Mouse (Mus musculus) retina, adult 2 months (tissue): ENCODE measurements around the gene Foxn3.
"Not testable (repeated sequence)": the region's sequence is repeated elsewhere in the genome, so short reads cannot be mapped to it uniquely, and the experiment has no call there.

ENCODE experiments used
- DNase-seq: peaks from one replicate; pipeline ENCODE4 v3.0.0-alpha.2; 2012; ENCODE audit warnings: low read depth, low spot score

Foxn3 gene

DNA sequence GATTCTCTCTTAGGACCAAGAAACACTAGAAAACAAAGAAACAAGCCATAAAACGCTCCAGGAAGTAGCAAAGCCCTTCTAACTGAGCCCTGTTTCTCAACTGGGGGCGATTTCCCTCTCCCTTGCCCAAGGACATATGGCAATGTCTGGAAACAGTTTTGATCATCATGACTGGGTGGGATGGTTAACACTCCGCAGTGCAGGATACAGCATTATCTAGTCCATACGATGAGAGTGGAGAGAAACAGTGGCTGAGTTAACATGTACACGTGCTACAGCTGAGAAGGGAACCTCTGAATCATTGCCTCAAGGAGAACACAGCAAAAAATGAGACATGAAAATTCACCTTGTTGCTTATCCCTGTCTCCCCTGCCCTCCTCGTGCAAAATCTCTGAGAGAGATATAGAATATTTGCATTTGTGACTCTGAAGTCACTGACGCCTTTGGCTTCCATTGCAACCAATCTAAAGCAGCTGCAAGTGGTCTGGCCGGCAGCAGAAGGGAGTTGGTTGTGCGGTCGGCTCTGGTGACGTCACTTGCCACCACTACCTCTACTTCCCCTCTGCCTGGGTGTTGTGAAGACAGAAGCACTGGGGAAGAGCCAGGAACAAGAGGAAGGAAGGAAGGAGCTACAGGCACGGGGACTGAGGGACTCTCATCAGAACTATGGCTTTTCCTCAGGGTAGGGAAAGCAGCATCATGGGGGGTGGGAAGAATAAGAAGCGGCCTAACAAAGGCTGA is 338.3 kb downstream of the Foxn3 start:
- DNase-seq = no peak

DNA sequence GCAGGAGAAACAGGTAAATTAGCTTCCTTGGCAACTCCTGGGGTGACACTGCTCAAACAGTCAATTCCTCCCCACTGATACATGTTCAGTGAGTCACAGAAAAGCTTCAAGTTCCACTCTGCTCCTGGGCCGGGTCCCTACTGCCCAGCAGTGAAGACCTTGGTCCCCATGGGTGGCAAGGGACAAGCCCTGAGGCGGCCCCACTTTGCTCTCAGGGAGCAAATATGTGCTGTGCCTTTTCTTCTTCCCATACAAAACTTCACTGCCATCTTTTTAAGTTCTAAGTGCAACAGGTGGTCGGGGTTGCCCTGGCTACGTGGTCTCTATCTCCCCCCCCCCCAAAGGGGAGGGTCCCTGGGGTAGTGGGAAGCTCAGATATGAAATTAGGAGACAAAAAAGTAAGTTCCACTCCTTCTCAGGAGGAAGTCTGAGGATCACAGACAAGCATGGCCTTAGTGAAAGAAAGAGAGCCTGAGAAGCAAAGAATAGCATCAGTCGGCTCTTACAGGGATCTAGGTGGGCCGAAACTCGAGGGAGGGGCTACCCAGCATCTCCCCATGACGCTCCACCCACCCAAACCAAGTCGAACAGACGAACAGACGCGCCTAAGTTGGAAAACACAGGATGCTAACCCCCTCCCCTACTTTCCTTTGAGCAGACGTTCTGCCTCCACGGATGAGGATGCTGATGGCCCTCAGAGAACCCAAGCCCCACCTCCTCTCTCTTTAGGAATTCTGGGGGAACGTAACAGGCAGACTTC is 342.1 kb downstream of the Foxn3 start:
- no peak for DNase-seq

DNA sequence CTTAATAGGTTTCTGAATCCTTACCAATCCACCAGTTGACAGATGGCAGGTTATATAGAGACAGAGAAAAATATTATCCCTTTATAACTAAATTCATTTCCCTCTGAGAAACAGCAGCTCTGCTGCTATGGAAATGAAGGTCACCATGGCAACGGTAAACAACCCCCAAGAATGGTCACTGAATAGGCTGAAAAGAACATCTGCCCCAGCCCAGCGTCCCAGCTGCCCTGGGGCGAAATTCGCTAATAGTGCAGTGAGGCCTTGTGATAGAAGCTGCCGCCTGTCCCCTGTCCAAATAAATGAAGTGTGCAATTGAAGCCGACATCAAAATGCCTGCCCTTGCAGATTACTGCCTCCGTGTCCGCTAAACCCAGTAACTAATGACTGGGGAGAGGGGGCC is 343.0 kb downstream of the Foxn3 start:
- peak; percentile 58 for DNase-seq

DNA sequence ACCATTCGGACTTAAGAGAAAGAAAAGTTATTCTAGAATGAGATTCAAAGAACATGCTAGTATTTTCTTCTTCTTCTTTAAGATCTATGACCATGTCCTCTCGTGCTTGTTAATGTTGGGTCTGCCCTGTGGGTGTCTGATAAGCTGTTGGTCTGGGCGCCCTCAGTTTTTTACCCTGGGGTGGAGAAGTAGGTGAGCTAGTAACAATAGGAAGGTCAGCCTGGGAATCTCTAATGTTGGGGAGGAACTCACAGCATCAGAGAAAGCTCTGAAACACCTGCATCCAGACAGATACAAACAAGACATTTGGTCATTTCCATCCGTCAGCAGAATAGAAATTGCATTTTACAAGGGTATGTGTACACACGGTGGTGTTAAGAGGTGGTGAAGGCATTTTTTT is 343.6 kb downstream of the Foxn3 start:
- DNase-seq = no peak

DNA sequence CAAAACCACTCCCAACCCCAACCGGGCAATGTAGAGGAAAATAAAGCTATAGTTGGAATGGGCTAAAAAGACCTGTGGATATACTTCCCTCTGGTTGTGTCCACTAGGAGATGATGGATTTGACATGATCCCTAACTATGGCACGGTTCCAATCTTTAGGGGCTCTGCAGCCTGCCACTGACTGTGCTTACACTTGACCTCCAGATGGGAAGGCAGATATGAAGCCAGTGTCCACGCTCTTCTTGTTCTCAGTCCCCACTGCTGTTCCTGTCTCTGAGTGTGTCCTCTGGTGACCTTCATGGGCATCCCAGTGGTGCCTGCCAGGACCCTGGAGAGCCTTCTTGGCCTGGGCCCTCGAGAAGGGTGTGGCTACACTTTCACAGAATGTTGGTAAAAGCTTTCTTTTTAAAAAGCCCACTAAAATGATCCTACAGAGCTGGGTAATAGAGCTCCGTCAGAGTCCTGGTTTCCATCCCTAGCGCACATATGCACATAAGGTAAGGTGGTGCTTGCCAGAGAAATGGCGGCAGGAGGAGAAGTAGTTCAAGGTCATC is 346.2 kb downstream of the Foxn3 start:
- no peak for DNase-seq

DNA sequence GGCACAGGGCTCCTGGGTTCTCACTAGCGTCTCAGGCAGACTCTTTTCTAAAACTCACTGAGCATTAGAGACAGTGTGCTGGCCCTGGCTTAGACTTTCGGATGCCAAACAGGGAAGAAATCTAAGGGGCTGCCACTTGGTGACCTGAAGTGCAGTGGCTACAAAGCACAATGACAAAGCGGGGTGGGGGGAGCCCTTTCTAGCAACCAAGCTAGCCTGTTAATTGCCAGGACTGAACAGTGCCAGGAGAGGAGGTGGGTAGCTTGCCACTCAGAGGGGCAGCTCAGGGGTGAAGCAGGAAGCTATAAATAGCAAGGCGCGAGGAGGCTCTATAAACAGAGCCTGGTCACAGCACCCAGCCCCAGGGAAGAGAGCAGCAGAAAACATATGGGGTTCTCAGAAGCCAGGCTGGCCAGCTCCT is 347.0 kb downstream of the Foxn3 start:
- DNase-seq = no peak

DNA sequence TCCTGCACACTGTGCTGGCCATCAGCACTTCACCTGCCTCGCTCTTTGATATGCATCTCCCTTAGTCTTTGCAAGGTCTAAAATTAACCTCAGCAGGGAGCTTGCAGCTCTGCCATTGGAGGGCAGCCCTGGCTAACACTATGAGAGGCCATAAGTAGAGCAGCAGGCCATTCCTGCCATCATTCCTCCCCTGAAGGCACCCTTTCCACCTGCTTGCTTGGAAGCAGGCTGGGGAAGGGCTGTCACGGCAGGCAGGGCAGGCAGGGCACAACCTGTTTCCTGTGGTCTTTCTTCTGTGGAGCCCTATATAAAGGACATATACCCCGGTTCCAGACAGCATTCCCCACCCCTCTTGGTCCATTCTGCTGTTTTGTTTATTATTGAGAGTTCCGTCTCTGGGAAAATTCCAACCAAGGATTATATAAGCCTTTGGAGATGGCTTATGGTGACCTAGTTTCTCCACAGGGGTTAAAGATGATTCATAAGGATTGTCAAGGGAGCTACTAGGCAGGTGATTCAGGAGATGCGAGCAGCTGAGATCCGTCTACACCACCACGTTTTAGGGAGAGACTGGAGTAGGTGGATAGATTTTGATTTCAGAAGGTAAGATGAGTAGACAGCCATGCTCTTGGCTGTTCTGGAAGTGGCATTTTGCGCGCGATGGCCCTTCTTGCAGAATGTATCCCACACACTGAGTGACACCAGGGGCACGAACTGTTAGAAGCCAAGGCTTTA is 347.7 kb downstream of the Foxn3 start:
- peak; percentile 26 for DNase-seq

DNA sequence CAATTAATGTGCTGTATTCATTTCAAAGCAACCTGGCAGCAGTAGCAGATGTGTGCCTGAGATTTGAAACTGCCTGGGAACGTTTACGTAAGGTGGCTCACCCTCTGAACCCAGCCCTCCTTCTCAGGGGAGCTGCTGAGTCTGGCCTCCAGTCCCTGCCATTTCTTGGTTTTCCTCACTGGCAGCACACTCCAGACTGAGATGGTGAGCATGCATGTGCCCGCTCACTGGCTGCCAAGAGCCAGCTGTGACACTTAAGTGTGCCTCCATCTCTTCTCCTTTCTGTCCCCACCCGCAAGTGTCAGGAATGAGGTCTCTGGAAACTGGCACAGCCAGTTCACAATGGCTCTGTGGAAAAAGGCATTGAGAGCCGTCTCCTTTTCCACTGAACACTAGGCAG is 349.3 kb downstream of the Foxn3 start:
- no peak for DNase-seq

DNA sequence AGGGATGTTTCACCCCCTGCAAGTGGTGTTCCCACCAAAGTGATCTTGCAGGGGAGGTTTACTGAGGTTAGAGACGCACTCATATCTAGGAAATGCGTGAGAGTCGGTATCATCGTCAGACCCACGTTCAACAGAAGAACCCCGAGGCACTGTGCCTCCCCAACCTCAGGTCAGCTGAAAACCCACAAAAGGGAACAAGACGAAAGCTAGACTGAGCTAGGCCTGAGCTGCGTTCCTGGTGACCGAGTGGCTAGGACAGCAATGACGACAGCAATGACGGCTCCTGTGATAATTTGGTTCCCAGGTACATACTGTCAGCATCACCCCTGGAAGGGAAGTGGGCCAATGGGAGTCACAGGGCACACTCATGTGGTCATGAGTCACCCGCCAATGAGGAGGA is 350.2 kb downstream of the Foxn3 start:
- DNase-seq = no peak

DNA sequence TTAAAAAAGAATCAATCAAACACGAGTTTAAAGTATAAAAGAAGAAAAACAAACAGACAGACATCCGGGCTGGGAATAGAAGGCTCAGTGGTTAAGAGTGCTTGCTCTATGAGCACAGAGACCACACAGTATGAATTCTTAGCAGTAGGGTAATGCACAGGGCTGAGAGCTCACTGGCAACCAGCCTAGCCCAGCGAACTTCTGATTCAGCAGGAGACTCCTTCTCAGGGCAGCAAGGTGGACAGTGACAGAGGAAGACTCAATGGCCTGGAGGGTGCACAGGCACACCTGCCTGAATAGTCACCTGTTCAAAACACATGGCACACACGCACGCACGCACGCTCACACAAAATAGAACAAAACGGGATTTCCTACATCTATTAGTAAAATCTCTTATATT is 353.6 kb downstream of the Foxn3 start:
- no peak for DNase-seq

DNA sequence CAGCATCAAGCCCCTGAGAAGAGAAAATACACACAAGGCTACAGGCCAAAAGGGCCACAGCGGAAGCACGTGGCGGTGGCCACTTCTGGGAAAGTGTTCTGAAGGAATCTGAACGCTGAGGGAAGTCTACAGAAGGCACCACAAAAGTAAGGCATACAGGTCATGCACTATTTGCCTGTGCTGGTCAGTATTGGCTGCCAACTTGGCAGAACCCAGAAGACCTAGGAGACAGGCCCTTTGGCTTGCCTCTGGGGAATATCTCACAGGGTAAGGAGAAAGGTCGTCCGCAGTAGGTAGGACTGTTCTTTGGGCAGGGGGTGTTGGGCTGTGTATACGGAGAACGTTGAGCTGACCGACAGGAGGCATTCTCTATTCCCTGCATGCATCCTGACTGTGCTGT is 355.1 kb downstream of the Foxn3 start:
- no peak for DNase-seq

DNA sequence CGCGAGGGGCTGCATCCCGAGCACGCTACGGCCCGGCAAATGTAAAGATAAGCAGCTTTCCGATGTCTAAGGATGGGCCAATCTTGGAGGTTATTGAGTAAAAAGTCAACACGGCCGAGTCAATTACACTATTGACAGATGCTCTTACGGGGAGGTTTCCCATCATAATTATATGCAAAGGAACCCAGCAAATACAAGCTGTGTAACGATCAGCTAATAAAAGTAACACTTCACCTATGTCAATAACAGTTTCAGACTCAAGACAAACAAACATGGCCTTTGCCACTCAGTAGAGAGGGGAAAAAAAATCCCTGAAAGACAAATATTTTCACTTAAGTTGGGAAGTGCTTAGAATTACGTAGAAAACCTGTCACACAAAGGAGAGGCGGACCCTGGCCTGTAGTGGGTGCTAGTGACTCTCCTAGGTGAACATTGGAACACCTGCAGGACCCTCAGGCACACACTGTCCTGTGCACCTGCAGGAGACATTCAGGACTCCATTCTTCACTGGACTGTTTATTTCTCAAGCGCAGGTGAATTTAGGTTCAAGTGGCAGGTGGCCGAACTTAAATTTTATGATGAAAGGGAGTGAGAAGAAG is 356.3 kb downstream of the Foxn3 start:
- no peak for DNase-seq

DNA sequence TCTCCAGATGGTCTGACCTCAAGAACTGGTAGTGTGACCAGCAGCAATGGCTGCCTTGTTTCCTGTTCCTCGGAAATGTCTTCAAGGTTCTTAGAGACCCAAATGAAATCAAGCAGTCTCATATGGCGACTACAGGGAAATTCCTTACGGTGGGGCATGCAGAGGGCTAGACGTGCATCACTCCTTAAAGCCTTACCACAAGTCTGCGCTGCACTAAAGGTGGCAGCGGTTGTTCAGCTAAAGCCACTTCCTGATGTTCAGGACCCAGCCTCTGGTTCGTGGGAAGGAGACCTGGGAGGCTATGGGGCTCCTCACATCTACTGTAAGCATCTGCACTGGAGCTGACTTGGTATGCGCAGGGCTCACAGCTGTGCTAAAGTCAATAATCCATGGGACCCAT is 357.6 kb downstream of the Foxn3 start:
- no peak for DNase-seq

DNA sequence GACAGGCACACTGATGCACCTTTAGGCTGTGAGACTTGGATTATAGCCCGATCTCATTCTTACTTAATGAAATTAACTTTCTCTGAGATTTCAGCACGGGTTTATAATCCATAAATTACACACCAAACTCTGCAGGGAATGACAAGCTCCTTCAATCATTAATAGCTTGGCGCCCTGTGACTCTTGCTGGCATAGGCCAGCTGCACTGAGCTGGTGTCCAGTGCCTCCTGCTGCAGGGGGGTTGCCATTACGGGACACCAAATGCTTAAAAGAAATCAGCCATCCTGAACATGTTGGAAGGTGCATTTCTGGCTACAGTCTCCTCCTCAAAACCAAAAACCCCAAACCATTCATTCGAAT is 364.3 kb downstream of the Foxn3 start:
- DNase-seq = no peak

DNA sequence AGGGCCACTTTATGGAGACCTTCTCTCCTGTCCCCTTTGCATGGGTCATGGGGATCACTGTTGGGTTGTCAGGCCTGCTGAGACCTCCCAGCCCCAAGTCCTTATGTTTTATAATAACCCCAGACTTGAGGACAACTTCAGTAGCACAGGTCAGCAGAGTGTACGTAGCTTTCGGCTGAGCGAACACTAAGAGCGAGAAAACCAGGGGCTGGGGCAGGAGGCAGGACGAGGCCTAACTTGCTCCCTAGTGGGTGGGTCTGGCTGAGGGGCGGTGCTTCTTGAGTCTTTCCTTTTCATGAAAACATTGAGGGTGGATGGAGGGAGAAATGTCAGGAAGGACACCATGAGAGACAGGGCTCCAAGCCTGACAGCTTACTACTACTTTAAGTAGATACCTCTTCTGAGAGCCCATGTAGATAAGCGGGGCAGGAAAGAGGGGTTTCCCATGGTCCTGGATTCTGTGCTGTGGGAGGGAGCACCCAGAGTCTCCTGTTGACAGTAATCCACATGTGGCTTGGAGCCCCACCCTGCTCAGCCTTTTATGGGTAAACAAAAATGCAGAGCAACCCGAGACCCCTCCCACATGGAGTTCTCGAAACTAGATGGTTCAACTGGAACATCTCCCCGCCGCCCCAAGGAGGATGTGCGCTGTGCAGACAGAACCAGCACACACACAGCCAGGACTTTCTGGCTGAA is 364.8 kb downstream of the Foxn3 start:
- DNase-seq = no peak

DNA sequence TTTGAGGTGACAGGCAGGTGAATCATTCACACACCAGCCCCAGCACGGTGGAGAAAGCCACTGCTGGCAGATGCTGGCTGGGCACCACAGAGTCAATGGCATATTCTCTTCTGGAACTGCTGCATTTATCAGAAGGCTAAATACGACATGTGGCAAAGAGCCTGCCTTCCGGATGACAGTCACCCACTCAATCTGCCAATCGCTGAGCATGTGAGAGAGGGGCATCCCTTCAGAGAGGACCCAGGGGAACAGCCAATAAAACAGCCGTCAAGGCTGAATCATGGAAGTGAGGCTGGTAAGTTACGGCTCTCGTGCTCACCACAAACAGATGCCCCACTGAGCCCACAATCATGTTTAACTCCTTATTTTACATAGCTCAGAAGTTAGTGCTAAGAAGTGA is 366.4 kb downstream of the Foxn3 start:
- DNase-seq = no peak

DNA sequence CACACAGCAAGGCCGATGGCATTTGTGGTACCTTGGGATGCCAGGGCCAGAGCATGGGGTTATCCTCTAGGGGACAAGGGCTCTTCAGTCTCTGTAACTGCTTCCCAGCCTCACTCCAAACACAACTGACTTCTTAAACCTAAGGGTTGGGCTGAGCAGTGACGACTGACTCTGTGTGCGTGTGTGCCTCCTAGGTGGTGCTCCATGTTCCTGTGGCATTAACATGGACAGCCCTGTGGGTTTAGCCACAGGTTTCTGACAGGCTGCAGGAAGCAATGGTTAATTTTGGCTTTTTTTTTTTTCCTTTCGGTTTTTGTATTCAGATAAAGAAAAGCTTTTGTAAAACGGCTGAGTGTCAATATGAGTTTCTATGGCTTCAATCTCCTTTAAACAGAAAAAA is 367.7 kb downstream of the Foxn3 start:
- no peak for DNase-seq

DNA sequence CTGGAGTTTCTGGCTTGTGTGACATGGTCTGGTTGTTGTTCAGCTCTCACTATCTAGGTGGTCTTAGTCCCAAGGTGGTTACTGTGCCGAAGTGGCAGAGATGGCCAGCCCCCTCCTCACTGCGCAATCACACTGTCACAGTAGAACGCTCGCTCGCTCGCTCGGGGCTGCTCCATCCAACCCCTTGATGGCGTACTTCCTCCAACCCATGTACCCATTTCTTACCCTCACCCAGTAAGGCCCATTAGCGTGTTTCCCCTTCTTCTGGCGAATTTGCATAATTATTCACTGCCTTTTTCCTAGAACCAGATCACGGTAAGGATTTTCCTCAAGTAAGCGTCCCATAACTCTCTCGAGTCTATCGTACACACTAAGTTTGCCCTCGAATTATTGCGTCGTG is 369.3 kb downstream of the Foxn3 start:
- DNase-seq = not testable (repeated sequence)

DNA sequence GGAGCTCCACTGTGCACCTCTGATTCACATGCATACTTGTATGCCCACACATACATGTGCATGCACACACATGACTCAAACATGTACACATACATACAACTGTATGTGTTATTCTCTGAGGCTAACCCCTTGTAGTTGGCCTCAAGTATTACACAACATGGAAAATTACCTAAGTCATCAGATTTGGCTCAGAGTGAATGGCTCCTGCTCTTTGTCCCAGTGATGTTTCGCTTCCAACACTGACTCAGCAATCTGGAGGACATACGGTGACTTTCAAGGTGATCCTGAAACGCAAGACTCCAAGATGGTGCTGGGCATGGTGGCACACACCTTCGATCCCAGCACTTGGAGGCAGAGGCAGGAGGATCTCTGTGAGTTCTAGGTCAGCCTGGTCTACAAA is 375.7 kb downstream of the Foxn3 start:
- DNase-seq = no peak

DNA sequence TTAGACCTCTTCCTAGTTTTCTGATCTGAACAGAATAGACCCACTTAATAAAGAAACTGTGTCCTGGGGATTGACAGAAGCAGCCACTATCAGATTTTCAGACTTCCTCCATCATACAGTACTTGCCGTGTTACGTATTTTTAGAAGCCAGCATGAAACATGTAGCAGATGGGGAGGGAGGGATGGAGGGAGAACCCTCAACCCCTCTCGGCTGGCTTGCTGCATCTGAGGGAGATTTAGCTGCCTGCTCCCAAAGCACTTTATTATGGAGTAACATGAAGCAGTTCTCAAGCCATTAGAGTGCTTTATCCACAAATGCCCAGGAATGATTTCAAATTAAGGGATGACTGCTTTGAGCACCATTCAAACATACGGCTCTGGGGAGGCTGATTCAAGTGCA is 377.1 kb downstream of the Foxn3 start:
- no peak for DNase-seq

DNA sequence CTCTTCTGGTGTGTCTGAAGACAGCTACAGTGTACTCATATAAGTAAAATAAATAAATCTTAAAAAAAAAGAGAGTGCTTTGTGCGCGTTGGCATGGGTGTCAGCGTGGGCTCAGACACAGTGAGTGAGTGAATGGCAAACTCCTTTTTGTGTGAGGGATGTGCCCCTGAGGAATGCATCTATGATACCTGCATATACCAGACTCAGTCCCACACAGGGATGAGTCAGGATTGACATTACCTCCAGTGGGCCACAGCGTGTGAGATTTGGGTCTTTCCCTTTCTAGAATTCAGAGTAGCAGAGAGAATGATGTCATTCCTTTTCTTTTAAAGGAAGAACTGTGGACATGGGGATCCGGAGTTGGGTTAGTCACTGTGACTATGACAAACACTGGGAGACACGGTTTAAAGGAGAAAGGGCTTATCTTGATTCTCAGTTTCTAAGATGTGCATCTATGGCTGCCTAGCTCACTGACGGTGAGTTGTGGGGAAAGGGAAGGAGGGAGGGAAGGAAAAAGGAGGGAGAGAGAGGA is 380.1 kb downstream of the Foxn3 start:
- no peak for DNase-seq
